Mouse (Mus musculus) midbrain, embryonic 14.5 days (tissue): ENCODE measurements at regions not wholly inside any gene's neighbourhood (a gene's known extent, or its start where the extent isn't known, plus 50 kb on each side); places are given as distances from the start of the nearest gene placed in this dataset.

Source experiments
- ATAC-seq: fragments of 200-750 bp; cut with Nextera tagmentation; 2 replicates; pipeline ENCODE4 v1.8.0; 2017; ENCODE audit warnings: moderate number of reproducible peaks, moderate library complexity; ENCODE audit not compliant: low FRiP score, low TSS enrichment
- DNase-seq: peaks from one replicate; pipeline ENCODE4 v3.0.0-alpha.2; 2015
- H3K27ac ChIP-seq: fragments of 300-500 bp; sonication (generic); replicated peaks from 2 replicates; pipeline ENCODE4 v1.5.1; 2014; ENCODE audit warnings: mild to moderate bottlenecking, low read depth, low read length, moderate library complexity
- H3K27me3 ChIP-seq: fragments of 300-500 bp; sonication (generic); 2 replicates; pipeline ENCODE4 v1.6.1; 2014; ENCODE audit warnings: low read length, control low read depth, mixed read lengths; ENCODE audit not compliant: control insufficient read depth, insufficient read depth
- H3K36me3 ChIP-seq: fragments of 300-500 bp; sonication (generic); 2 replicates; pipeline ENCODE4 v1.6.1; 2014; ENCODE audit warnings: low read length, control low read depth; ENCODE audit not compliant: control insufficient read depth, insufficient read depth
- H3K4me1 ChIP-seq: fragments of 300-500 bp; sonication (generic); 2 replicates; pipeline ENCODE4 v1.6.1; 2014; ENCODE audit warnings: mild to moderate bottlenecking, antibody characterized with exemption, low read length, control low read depth; ENCODE audit not compliant: control insufficient read depth, insufficient read depth
- H3K4me2 ChIP-seq: fragments of 300-500 bp; sonication (generic); 2 replicates; pipeline ENCODE4 v1.6.1; 2014; ENCODE audit warnings: mild to moderate bottlenecking, low read length, moderate library complexity
- H3K4me3 ChIP-seq: fragments of 300-500 bp; sonication (generic); replicated peaks from 2 replicates; pipeline ENCODE4 v1.5.1; 2014; ENCODE audit warnings: low read depth, low read length
- H3K9ac ChIP-seq: fragments of 300-500 bp; sonication (generic); replicated peaks from 2 replicates; pipeline ENCODE4 v1.6.1; 2014; ENCODE audit warnings: mild to moderate bottlenecking, low read length, moderate library complexity
- H3K9me3 ChIP-seq: fragments of 300-500 bp; sonication (generic); 2 replicates; pipeline ENCODE4 v1.6.1; 2016; ENCODE audit warnings: low read length, control low read depth, mixed read lengths; ENCODE audit not compliant: control insufficient read depth
- WGBS: fragments of 180-500 bp; shearing (Covaris S2); extraction: QIAGEN DNeasy Blood & Tissue Kit; methylation state at CpG from one replicate; pipeline ENCODE4 v1.1.7; 2014; 5-methylcytosine and 5-hydroxymethylcytosine counted together

- Histone ChIP-seq H3K9me3 (no peaks in the 10 kb centered on the region), H3K27me3 (0 out of 2 replicates have a peak, but pooled peaks cover under 1% of the 10 kb centered on the region), H3K4me3 (peak overlapping the region; percentile 30), H3K9ac (peak overlapping the region; percentile 63), H3K36me3 (no peaks in the 10 kb centered on the region), H3K27ac (peak overlapping the region; percentile 84), H3K4me1 (peaks cover 14% of the 10 kb centered on the region), H3K4me2 (peak overlapping the region; percentile 58)
- ATAC-seq = peak; percentile 74; the same call in 1 of the 2 replicates
- peak; percentile 78 for DNase-seq
- WGBS = 17% methylated on average over 17 of the region's 17 CpGs
These were observed 69.2 kb upstream of the 4931429L15Rik start for GRCm38 (mm10) chr9:46388677-46389676.

- H3K27ac ChIP-seq = no peak overlapping the region
- ATAC-seq (no peak), DNase-seq (no peak)
- H3K4me1 ChIP-seq = peaks cover 14% of the 10 kb centered on the region
- H3K27me3 ChIP-seq = no peaks in the 10 kb centered on the region
- 94% methylated on average over 3 of the region's 3 CpGs for WGBS
- no peak overlapping the region for H3K4me3 ChIP-seq
- H3K9ac ChIP-seq = no peak overlapping the region
- no peaks in the 10 kb centered on the region for H3K36me3 ChIP-seq
- H3K4me2 ChIP-seq = no peak overlapping the region
- no peaks in the 10 kb centered on the region for H3K9me3 ChIP-seq
These were observed 66.5 kb upstream of the 4931429L15Rik start for GRCm38 (mm10) chr9:46386333-46386732.

GRCm38 (mm10) chr9:46381342-46381741 is 61.6 kb upstream of the 4931429L15Rik start:
- DNase-seq (peak; percentile 36), ATAC-seq (no peak)
- no peak overlapping the region for H3K27ac ChIP-seq
- no peaks in the 10 kb centered on the region for H3K27me3 ChIP-seq
- no peak overlapping the region for H3K4me3 ChIP-seq
- no peaks in the 10 kb centered on the region for H3K9me3 ChIP-seq
- WGBS = 65% methylated on average over 4 of the region's 4 CpGs
- no peak overlapping the region for H3K4me2 ChIP-seq
- no peaks in the 10 kb centered on the region for H3K36me3 ChIP-seq
- no peaks in the 10 kb centered on the region for H3K4me1 ChIP-seq
- H3K9ac ChIP-seq = no peak overlapping the region

GRCm38 (mm10) chr9:46379453-46379852 is 59.7 kb upstream of the 4931429L15Rik start:
- no peaks in the 10 kb centered on the region for H3K27me3 ChIP-seq
- no peak for DNase-seq
- H3K4me1 ChIP-seq = no peaks in the 10 kb centered on the region
- H3K27ac ChIP-seq = no peak overlapping the region
- H3K9me3 ChIP-seq = no peaks in the 10 kb centered on the region
- no peaks in the 10 kb centered on the region for H3K36me3 ChIP-seq
- H3K9ac ChIP-seq = no peak overlapping the region
- H3K4me3 ChIP-seq = no peak overlapping the region
- WGBS = 78% methylated on average over 11 of the region's 11 CpGs
- no peak overlapping the region for H3K4me2 ChIP-seq
- no peak for ATAC-seq

GRCm38 (mm10) chr9:46378339-46378738 is 58.6 kb upstream of the 4931429L15Rik start:
- no peak overlapping the region for H3K27ac ChIP-seq
- H3K4me3 ChIP-seq = no peak overlapping the region
- H3K9ac ChIP-seq = no peak overlapping the region
- H3K27me3 ChIP-seq = no peaks in the 10 kb centered on the region
- no peaks in the 10 kb centered on the region for H3K36me3 ChIP-seq
- H3K9me3 ChIP-seq = no peaks in the 10 kb centered on the region
- H3K4me2 ChIP-seq = no peak overlapping the region
- ATAC-seq (no peak), DNase-seq (no peak)
- 91% methylated on average over 3 of the region's 3 CpGs for WGBS
- no peaks in the 10 kb centered on the region for H3K4me1 ChIP-seq
